15 mouse cellular contexts compared by ENCODE assay signal in genomic region chr2:93170845-93171200, GRCm38 (mm10). TPM values are rescaled to one million over a fixed set of nuclear protein-coding genes. Genes with fewer than 3 reads are reported as not detected.
DNase-seq lines count a peak whose midpoint lies in the region; ATAC-seq and TF ChIP-seq lines count a peak whose summit lies in the region.
"Had no signal": no experiment of that assay in that cellular context is flagged by ENCODE, and none has a peak within 500 bp of the region (broad histone marks: within the 10 kb centered on the region; RNA-seq: fewer than 3 reads in every experiment).

No protein-coding gene starts in this region.

- DNase-seq in kidney, postnatal 10 days, result peak; percentile 36
- no peak for DNase-seq in kidney, adult 11 months
- peak; percentile 67 for DNase-seq in brain, embryonic 14.5 days (ENCODE audit: low read depth)
- DNase-seq in thymus, postnatal 25 days, result no peak
- DNase-seq in gastrocnemius, adult 18-20 months (ENCODE audit: low spot score), result no peak
- DNase-seq: adrenal gland, adult 8-10 months; kidney, adult 9 months; lung, postnatal 4 days; right cerebral cortex, adult 18-20 months had no signal

- no peak overlapping the region for H3K9ac ChIP-seq in forebrain, embryonic 13.5 days
- no peak overlapping the region for H3K9ac ChIP-seq in intestine, embryonic 15.5 days
- H3K9ac ChIP-seq: embryonic facial prominence, embryonic 13.5 days; liver, embryonic 15.5 days had no signal

- TF ChIP-seq POLR2A in brain, embryonic 14.5 days (IDR thresholded peaks at IDR 0.05; ENCODE audit: borderline replicate concordance, extremely low read depth, insufficient read depth, insufficient read length, poor library complexity, severe bottlenecking), result no peak

- H3K4me1 ChIP-seq in forebrain, embryonic 13.5 days, result peaks cover 51% of the 10 kb centered on the region
- H3K4me1 ChIP-seq in intestine, embryonic 15.5 days (replicated peaks), result peaks cover 48% of the 10 kb centered on the region
- H3K4me1 ChIP-seq: liver, embryonic 15.5 days had no signal

- H3K36me3 ChIP-seq in forebrain, embryonic 13.5 days (ENCODE audit: poor library complexity, severe bottlenecking), result no peaks in the 10 kb centered on the region
- no peaks in the 10 kb centered on the region for H3K36me3 ChIP-seq in intestine, embryonic 15.5 days
- H3K36me3 ChIP-seq: embryonic facial prominence, embryonic 13.5 days; liver, embryonic 15.5 days had no signal

- TF ChIP-seq CTCF in brain, embryonic 14.5 days (IDR thresholded peaks at IDR 0.05; ENCODE audit: borderline replicate concordance, extremely low read depth, insufficient read depth, insufficient read length), result no peak

- no peak overlapping the region for H3K4me2 ChIP-seq in forebrain, embryonic 13.5 days
- no peak overlapping the region for H3K4me2 ChIP-seq in intestine, embryonic 15.5 days (replicated peaks)
- H3K4me2 ChIP-seq: embryonic facial prominence, embryonic 13.5 days; liver, embryonic 15.5 days had no signal

- 58% methylated on average over 5 of the region's 5 CpGs for WGBS in forebrain, embryonic 13.5 days
- WGBS in intestine, embryonic 15.5 days, result 48% methylated on average over 5 of the region's 5 CpGs

- peak; percentile 31; the same call in 1 of the 2 replicates for ATAC-seq in forebrain, embryonic 13.5 days
- peak; percentile 27 for ATAC-seq in intestine, embryonic 15.5 days
- no peak for ATAC-seq in monocyte, adult 5-6 weeks (replicated peaks; ENCODE audit: insufficient number of reproducible peaks, low FRiP score, low TSS enrichment, poor library complexity, severe bottlenecking)
- ATAC-seq: Patski had no signal

- H3K9me3 ChIP-seq in forebrain, embryonic 13.5 days (replicated peaks), result no peaks in the 10 kb centered on the region
- H3K9me3 ChIP-seq in intestine, embryonic 15.5 days, result no peaks in the 10 kb centered on the region
- H3K9me3 ChIP-seq: embryonic facial prominence, embryonic 13.5 days; liver, embryonic 15.5 days had no signal

- H3K4me3 ChIP-seq in forebrain, embryonic 13.5 days, result no peak overlapping the region
- no peak overlapping the region for H3K4me3 ChIP-seq in intestine, embryonic 15.5 days (replicated peaks)
- H3K4me3 ChIP-seq: embryonic facial prominence, embryonic 13.5 days; liver, embryonic 15.5 days had no signal

- no peaks in the 10 kb centered on the region for H3K27me3 ChIP-seq in forebrain, embryonic 13.5 days
- H3K27me3 ChIP-seq in intestine, embryonic 15.5 days (replicated peaks), result no peaks in the 10 kb centered on the region
- H3K27me3 ChIP-seq: Patski had no signal

- H3K27ac ChIP-seq in forebrain, embryonic 13.5 days, result peak overlapping the region; percentile 40; the same call in 1 of the 2 replicates
- peak overlapping the region; percentile 13; the same call in 1 of the 2 replicates for H3K27ac ChIP-seq in intestine, embryonic 15.5 days
- H3K27ac ChIP-seq: embryonic facial prominence, embryonic 13.5 days; liver, embryonic 15.5 days had no signal

RNA-seq across cellular contexts. Expression of gene Trp53i11, which starts 16.5 kb away (rescaled TPM):
- 145 and 192 TPM in 2 replicates for polyA plus RNA-seq in brain, embryonic 14.5 days (2012; rRNA removed)
- polyA plus RNA-seq in forebrain, embryonic 13.5 days (2015; fragmentation: Nextera tagmentation; extraction: Ambion mirVana), result 84.5 and 87.5 TPM in 2 replicates
- polyA plus RNA-seq in intestine, embryonic 15.5 days (2015; fragmentation: Nextera tagmentation; extraction: Ambion mirVana), result 36.0 and 38.8 TPM in 2 replicates
- 1 to 10 TPM; 3.9 to 4.5 TPM for total RNA-seq in gastrocnemius, adult 18-20 months (2021)
- total RNA-seq in monocyte, adult 5-6 weeks (2017), result 16.3 to 24.1 TPM (median 23.8 TPM) in 3 replicates

Comparison
In these comparisons a context has a peak if more than half of its experiments do, and no peak if none do; other contexts are left out.
1. DNase-seq: peak in kidney, postnatal 10 days (single experiment) and brain, embryonic 14.5 days (single experiment); none in kidney, adult 11 months (single experiment), thymus, postnatal 25 days (single experiment) and gastrocnemius, adult 18-20 months (single experiment).